Mouse (Mus musculus): ENCODE data around the gene Cutal. TPM values are rescaled to one million over a fixed set of nuclear protein-coding genes. Genes with fewer than 3 reads are reported as not detected.
A peak's percentile ranks its signal among the peaks of the same experiment; 100 is the strongest.

Cutal gene
- polyA plus RNA-seq, 1 experiment from 2014 or later, result not detected

- Histone ChIP-seq H3K9me3 (ENCODE audit: control insufficient read depth, low read length) (no peaks in the 10 kb centered on the region), H3K36me3 (ENCODE audit: control insufficient read depth, insufficient read depth, low read length) (no peaks in the 10 kb centered on the region), H3K9ac (ENCODE audit: low read length) (no peak overlapping the region), H3K27me3 (ENCODE audit: control insufficient read depth, insufficient read depth, low read length) (no peaks in the 10 kb centered on the region), H3K4me3 (ENCODE audit: low read depth, low read length) (no peak overlapping the region), H3K4me1 (ENCODE audit: control insufficient read depth, insufficient read depth, low read length) (no peaks in the 10 kb centered on the region), H3K27ac (ENCODE audit: low read depth, low read length) (no peak overlapping the region), H3K4me2 (ENCODE audit: low read depth) (no peak overlapping the region)
- 84% methylated on average over 17 of the region's 17 CpGs for WGBS
- DNase-seq (ENCODE audit: low spot score), result no peak
- no peak for ATAC-seq (ENCODE audit: insufficient read depth, low FRiP score, low TSS enrichment)
Measured at GRCm38 (mm10) chr2:34896821-34897460, 22.7 kb downstream of the Cutal start.

- DNase-seq (ENCODE audit: low spot score), result peak; percentile 17
- no peaks in the 10 kb centered on the region for H3K4me1 ChIP-seq (ENCODE audit: control insufficient read depth, insufficient read depth, low read length)
- H3K4me2 ChIP-seq (ENCODE audit: low read depth), result no peak overlapping the region
- no peak overlapping the region for H3K27ac ChIP-seq (ENCODE audit: low read depth, low read length)
- H3K9ac ChIP-seq (ENCODE audit: low read length), result no peak overlapping the region
- no peaks in the 10 kb centered on the region for H3K27me3 ChIP-seq (ENCODE audit: control insufficient read depth, insufficient read depth, low read length)
- no peak overlapping the region for H3K4me3 ChIP-seq (ENCODE audit: low read depth, low read length)
- ATAC-seq (ENCODE audit: insufficient read depth, low FRiP score, low TSS enrichment), result no peak
- WGBS, result 24% methylated on average over 10 of the region's 10 CpGs
- H3K9me3 ChIP-seq (ENCODE audit: control insufficient read depth, low read length), result no peaks in the 10 kb centered on the region
- H3K36me3 ChIP-seq (ENCODE audit: control insufficient read depth, insufficient read depth, low read length), result no peaks in the 10 kb centered on the region
Measured at GRCm38 (mm10) chr2:34897820-34898219, 23.6 kb downstream of the Cutal start.

- no peak overlapping the region for H3K9ac ChIP-seq (ENCODE audit: low read length)
- H3K4me1 ChIP-seq (ENCODE audit: control insufficient read depth, insufficient read depth, low read length), result no peaks in the 10 kb centered on the region
- H3K9me3 ChIP-seq (ENCODE audit: control insufficient read depth, low read length), result no peaks in the 10 kb centered on the region
- ATAC-seq (ENCODE audit: insufficient read depth, low FRiP score, low TSS enrichment) (no peak), DNase-seq (ENCODE audit: low spot score) (no peak)
- H3K36me3 ChIP-seq (ENCODE audit: control insufficient read depth, insufficient read depth, low read length), result no peaks in the 10 kb centered on the region
- no peak overlapping the region for H3K27ac ChIP-seq (ENCODE audit: low read depth, low read length)
- H3K27me3 ChIP-seq (ENCODE audit: control insufficient read depth, insufficient read depth, low read length), result no peaks in the 10 kb centered on the region
- 83% methylated on average over 11 of the region's 11 CpGs for WGBS
- no peak overlapping the region for H3K4me2 ChIP-seq (ENCODE audit: low read depth)
- no peak overlapping the region for H3K4me3 ChIP-seq (ENCODE audit: low read depth, low read length)
Measured at GRCm38 (mm10) chr2:34899682-34900081, 25.5 kb downstream of the Cutal start.

- H3K27me3 ChIP-seq (ENCODE audit: control insufficient read depth, insufficient read depth, low read length), result no peaks in the 10 kb centered on the region
- no peaks in the 10 kb centered on the region for H3K4me1 ChIP-seq (ENCODE audit: control insufficient read depth, insufficient read depth, low read length)
- 100% methylated on average over 1 of the region's 1 CpGs for WGBS
- no peak overlapping the region for H3K4me2 ChIP-seq (ENCODE audit: low read depth)
- no peaks in the 10 kb centered on the region for H3K9me3 ChIP-seq (ENCODE audit: control insufficient read depth, low read length)
- no peaks in the 10 kb centered on the region for H3K36me3 ChIP-seq (ENCODE audit: control insufficient read depth, insufficient read depth, low read length)
- H3K27ac ChIP-seq (ENCODE audit: low read depth, low read length), result no peak overlapping the region
- no peak overlapping the region for H3K4me3 ChIP-seq (ENCODE audit: low read depth, low read length)
- DNase-seq (ENCODE audit: low spot score) (no peak), ATAC-seq (ENCODE audit: insufficient read depth, low FRiP score, low TSS enrichment) (no peak)
- H3K9ac ChIP-seq (ENCODE audit: low read length), result no peak overlapping the region
Measured at GRCm38 (mm10) chr2:34900412-34900811, 26.2 kb downstream of the Cutal start.

- Histone ChIP-seq H3K9me3 (ENCODE audit: control insufficient read depth, low read length) (no peaks in the 10 kb centered on the region), H3K36me3 (ENCODE audit: control insufficient read depth, insufficient read depth, low read length) (no peaks in the 10 kb centered on the region), H3K4me3 (ENCODE audit: low read depth, low read length) (no peak overlapping the region), H3K27me3 (ENCODE audit: control insufficient read depth, insufficient read depth, low read length) (no peaks in the 10 kb centered on the region), H3K9ac (ENCODE audit: low read length) (no peak overlapping the region), H3K27ac (ENCODE audit: low read depth, low read length) (no peak overlapping the region), H3K4me1 (ENCODE audit: control insufficient read depth, insufficient read depth, low read length) (no peaks in the 10 kb centered on the region), H3K4me2 (ENCODE audit: low read depth) (no peak overlapping the region)
- ATAC-seq (ENCODE audit: insufficient read depth, low FRiP score, low TSS enrichment), result no peak
- WGBS, result 74% methylated on average over 4 of the region's 4 CpGs
- DNase-seq (ENCODE audit: low spot score), result no peak
Measured at GRCm38 (mm10) chr2:34901726-34902125, 27.5 kb downstream of the Cutal start.

- Histone ChIP-seq H3K4me2 (ENCODE audit: low read depth) (no peak overlapping the region), H3K4me3 (ENCODE audit: low read depth, low read length) (no peak overlapping the region), H3K36me3 (ENCODE audit: control insufficient read depth, insufficient read depth, low read length) (no peaks in the 10 kb centered on the region), H3K27me3 (ENCODE audit: control insufficient read depth, insufficient read depth, low read length) (no peaks in the 10 kb centered on the region), H3K9ac (ENCODE audit: low read length) (no peak overlapping the region), H3K27ac (ENCODE audit: low read depth, low read length) (no peak overlapping the region), H3K9me3 (ENCODE audit: control insufficient read depth, low read length) (no peaks in the 10 kb centered on the region), H3K4me1 (ENCODE audit: control insufficient read depth, insufficient read depth, low read length) (no peaks in the 10 kb centered on the region)
- no peak for DNase-seq (ENCODE audit: low spot score)
- 90% methylated on average over 6 of the region's 6 CpGs for WGBS
- ATAC-seq (ENCODE audit: insufficient read depth, low FRiP score, low TSS enrichment), result no peak
Measured at GRCm38 (mm10) chr2:34902731-34903130, 28.5 kb downstream of the Cutal start.

- Histone ChIP-seq H3K27me3 (ENCODE audit: control insufficient read depth, insufficient read depth, low read length) (no peaks in the 10 kb centered on the region), H3K9ac (ENCODE audit: low read length) (no peak overlapping the region), H3K36me3 (ENCODE audit: control insufficient read depth, insufficient read depth, low read length) (no peaks in the 10 kb centered on the region), H3K9me3 (ENCODE audit: control insufficient read depth, low read length) (no peaks in the 10 kb centered on the region), H3K27ac (ENCODE audit: low read depth, low read length) (no peak overlapping the region), H3K4me1 (ENCODE audit: control insufficient read depth, insufficient read depth, low read length) (no peaks in the 10 kb centered on the region), H3K4me2 (ENCODE audit: low read depth) (no peak overlapping the region), H3K4me3 (ENCODE audit: low read depth, low read length) (no peak overlapping the region)
- no peak for DNase-seq (ENCODE audit: low spot score)
- WGBS, result 85% methylated on average over 7 of the region's 7 CpGs
- no peak for ATAC-seq (ENCODE audit: insufficient read depth, low FRiP score, low TSS enrichment)
Measured at GRCm38 (mm10) chr2:34903191-34903590, 29.0 kb downstream of the Cutal start.

- DNase-seq (ENCODE audit: low spot score) (no peak), ATAC-seq (ENCODE audit: insufficient read depth, low FRiP score, low TSS enrichment) (no peak)
- Histone ChIP-seq H3K9ac (ENCODE audit: low read length) (no peak overlapping the region), H3K9me3 (ENCODE audit: control insufficient read depth, low read length) (no peaks in the 10 kb centered on the region), H3K36me3 (ENCODE audit: control insufficient read depth, insufficient read depth, low read length) (no peaks in the 10 kb centered on the region), H3K4me1 (ENCODE audit: control insufficient read depth, insufficient read depth, low read length) (no peaks in the 10 kb centered on the region), H3K4me2 (ENCODE audit: low read depth) (no peak overlapping the region), H3K27me3 (ENCODE audit: control insufficient read depth, insufficient read depth, low read length) (no peaks in the 10 kb centered on the region), H3K4me3 (ENCODE audit: low read depth, low read length) (no peak overlapping the region), H3K27ac (ENCODE audit: low read depth, low read length) (no peak overlapping the region)
- WGBS, result 67% methylated on average over 4 of the region's 4 CpGs
Measured at GRCm38 (mm10) chr2:34903652-34904405, 29.6 kb downstream of the Cutal start.
